Mouse (Mus musculus): ENCODE measurements around the gene Ece2.

- TF ChIP-seq POLR2A (IDR thresholded peaks at IDR 0.05; ENCODE audit: borderline replicate concordance, extremely low read depth, low read depth, low read length) (no peak), CTCF (IDR thresholded peaks at IDR 0.05; ENCODE audit: insufficient read depth, low read length) (no peak)
Measured at GRCm38 (mm10) chr16:20620751-20621190, 8.9 kb upstream of the Ece2 start.

All from lung, adult 2 months (tissue).